Mouse (Mus musculus) erythroid progenitor cell, adult 5-6 weeks (primary cell): Measurements from ENCODE around the gene Txnrd1. TPM values are rescaled to one million over a fixed set of nuclear protein-coding genes. Genes with fewer than 3 reads are reported as not detected.
A peak's percentile ranks its signal among the peaks of the same experiment; 100 is the strongest.

Experiments
- ATAC-seq: replicated peaks from 2 replicates; pipeline ENCODE4 v1.8.0; 2016; ENCODE audit warnings: moderate number of reproducible peaks, mild to moderate bottlenecking, moderate TSS enrichment, inconsistent platforms; ENCODE audit not compliant: poor library complexity, low FRiP score, severe bottlenecking
- total RNA-seq, 2 experiments: library from RNA; stranded (forward) in 1 of 2; stranded (reverse) in 1 of 2; fragments of 150-400 nt in 1 of 2; fragments of 186-747, 209-891 nt in 1 of 2; gene quantifications; 2 replicates each; pipeline versions ENCODE4 v1.2.3 to v1.2.4; 2015 to 2017; ENCODE audit warnings: low replicate concordance in 2 of 2

Txnrd1 gene
- total RNA-seq, 2 experiments from 2014 or later: 38.1 to 56.8 TPM

- ATAC-seq: no peak
Observed at GRCm38 (mm10) chr10:82900546-82900945, 66.8 kb downstream of the Txnrd1 start.

- peak; percentile 76 for ATAC-seq
Observed at GRCm38 (mm10) chr10:82901436-82901835, 67.7 kb downstream of the Txnrd1 start.

DNA sequence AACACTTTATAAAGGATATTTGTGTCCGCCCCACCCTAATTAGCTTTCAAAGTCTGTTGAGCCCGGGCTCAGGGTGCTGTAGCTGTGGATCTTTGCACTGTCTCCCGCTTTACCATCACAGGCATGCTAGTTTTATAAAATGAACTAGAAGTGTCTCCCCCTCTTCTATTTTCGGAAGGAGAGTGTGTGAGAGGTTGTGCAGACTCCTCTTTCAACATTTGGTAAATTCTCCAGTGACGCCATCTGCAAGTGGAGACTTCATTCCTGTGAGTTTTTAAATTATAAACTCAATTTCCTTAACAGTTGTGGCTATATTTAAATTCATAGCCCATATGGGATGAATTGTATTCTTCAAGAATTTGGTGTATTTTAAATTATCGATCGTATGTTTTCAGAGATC is 74.8 kb downstream of the Txnrd1 start:
- ATAC-seq: no peak

DNA sequence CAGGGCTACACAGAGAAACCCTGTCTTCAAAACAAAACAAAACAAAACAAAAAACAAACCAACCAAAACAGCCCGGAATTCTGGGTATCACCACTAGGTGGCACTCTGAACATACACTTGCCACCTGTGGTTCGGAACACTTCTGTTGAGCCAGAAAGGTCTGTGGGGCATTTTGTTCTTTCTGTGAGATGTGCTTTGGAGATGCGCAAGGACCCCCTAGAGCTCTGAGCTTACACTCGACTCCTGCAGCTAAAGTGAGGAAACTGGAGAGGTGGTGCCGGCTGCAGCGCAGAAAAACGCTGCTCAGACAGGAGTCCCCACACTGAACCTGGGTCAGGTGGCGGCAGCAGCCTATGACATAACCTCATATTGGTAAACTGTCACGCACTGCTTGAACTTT is 75.6 kb downstream of the Txnrd1 start:
- 0 out of 2 replicates have a peak, but pooled peaks have one; percentile 39 for ATAC-seq

DNA sequence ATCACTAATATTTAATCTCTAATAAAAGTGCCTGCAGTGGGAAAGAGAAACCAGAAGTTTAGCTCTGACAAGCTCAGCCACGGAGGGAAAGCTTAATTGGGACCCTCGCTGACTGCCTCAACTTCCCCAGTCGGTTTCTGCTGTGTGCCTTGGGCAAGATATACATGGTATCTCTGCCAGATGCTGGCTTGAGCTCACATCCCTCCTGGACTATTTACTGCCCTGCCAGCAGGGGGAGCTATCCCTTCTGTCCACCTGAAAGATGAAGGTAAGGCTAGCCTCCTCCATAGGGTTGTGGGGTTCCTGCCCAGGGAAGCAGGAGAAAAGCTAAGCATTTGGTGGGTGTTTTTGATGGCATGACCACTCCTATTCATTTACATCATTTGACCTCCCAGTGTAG is 76.4 kb downstream of the Txnrd1 start:
- ATAC-seq: no peak

GRCm38 (mm10) chr10:82913238-82913637 is 79.5 kb downstream of the Txnrd1 start:
- no peak for ATAC-seq

DNA sequence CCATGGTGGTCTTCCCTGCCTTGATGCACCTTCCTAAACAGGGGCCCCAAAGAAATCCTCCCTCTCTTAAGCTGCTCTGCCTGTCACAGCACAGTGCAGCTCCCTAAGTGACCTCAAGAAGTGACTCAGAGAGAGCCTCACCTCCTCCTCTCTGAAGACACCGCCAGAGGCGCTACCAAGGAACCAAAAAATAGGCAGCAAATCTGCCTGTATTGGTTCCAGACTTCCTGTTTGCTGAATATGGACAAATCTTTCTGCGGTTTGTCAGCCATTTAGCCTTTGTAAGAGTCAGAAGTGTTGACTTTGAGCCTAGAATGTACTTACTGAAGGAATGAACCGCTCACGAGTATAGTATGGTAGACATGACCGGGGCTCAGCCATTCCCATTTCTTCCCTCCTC is 80.0 kb downstream of the Txnrd1 start:
- no peak for ATAC-seq

DNA sequence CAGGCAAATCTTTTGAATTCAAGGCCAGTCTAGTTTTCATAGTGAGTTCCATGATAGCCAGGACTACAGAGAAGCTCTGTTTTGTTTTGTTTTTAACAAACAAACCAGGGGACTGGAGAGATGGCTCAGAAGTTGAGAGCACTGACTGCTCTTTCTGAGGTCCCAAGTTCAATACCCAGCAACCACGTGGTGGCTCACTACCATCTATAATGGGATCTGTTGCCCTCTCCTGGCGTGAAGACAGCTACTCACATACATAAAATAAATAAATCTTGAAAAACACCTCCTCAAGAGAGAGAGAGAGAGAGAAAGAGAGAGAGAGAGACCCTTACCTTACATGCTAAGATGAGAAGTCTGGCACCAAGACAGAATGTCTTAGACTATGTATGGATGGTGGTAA is 84.9 kb downstream of the Txnrd1 start:
- ATAC-seq: no peak

GRCm38 (mm10) chr10:82919404-82919980 is 85.7 kb downstream of the Txnrd1 start:
- no peak for ATAC-seq

DNA sequence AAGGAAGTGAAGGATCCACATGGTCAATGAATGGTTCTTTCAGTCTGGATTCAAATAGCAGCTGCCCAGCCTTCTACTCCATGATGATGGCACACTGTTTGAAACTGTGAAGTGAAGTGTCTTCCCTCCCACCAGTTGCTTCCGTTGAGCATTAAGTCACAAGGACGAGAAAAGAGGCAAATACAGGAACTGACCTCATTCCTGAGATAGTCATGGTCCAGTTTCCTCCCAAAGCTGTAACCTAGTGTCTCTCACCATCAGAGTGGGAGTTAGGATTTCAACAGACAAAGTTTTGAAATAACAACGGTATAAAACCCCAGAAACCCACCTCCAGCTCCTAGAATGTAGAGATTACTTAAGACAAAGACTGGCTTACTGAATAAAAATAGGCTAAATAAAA is 89.8 kb downstream of the Txnrd1 start:
- no peak for ATAC-seq

GRCm38 (mm10) chr10:82924750-82925149 is 91.0 kb downstream of the Txnrd1 start:
- ATAC-seq: no peak

DNA sequence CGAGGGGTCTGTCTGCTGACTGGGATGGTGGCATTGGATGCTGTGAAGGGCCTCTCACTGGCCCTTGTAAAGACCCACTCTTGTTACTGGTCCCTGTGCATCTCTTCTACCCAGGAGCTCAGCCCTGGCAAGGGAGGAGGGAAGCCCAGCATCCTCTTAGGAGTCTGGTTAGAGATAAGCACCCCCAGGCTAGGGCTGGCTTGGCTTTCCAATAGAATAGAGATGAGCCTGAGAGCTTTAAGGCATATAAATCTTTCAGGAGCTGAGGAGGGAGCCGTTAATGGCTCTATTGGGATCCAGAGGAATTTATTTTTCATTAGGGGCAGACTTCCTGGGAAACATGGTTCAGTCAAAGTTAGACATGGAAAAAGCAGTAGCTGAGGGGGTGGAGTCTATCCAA is 91.9 kb downstream of the Txnrd1 start:
- no peak for ATAC-seq

DNA sequence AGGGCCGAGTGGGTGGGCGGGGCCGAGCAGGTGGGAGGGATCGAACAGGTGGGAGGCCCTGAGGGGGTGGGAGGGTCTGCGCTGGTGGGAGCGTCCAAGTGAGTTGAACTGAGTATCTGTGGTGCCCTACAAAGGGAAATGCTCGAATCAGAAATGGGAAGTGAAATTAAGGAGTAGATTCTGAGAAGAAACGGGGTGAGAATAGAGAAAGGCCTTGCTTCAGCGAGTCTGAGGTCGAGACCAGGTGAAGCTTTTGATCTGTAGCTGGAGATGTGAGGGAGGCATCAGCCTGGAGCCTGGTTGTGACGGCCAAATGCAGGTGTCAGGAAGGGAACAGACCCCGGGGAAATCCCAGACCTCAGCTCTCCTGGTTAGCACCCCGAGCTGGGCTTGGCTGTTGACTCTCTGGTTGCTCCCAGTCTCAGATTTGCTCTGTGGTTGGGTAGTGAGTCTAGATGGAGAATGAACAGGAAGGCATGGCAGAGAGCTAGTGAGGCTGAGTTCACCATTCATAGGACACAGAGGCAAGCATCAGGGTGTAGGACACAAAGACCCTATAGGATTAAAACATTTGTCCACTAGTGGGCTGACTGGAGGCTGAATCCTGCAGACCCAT is 101.4 kb downstream of the Txnrd1 start:
- ATAC-seq: no peak

DNA sequence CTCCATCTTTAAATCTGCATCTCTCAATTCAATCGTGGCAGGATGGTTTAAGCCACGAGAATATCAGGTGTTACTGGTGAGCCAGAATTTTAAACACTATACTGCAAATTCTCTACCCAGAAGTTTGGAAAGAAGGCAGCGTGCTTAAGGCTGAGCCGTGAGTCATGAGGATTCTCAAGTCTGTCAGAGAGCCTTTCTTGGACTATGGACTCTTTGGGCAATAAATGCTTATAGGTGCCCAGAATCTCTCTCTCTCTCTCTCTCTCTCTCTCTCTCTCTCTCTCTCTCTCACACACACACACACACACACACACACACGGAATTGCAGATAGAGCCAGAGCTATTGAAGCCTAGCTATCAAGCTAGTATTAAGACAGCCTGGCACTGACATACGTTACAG is 102.0 kb downstream of the Txnrd1 start:
- no peak for ATAC-seq

Other genes starting within 250 kb of the Txnrd1 start
- not detected in 2 replicates for gene 1190007I07Rik, start 210.7 kb upstream of the Txnrd1 start, total RNA-seq (2015; ENCODE audit: low replicate concordance)
- 11.3 TPM in 1 of 2 replicates, not detected in the other for gene 1190007I07Rik, start 210.7 kb upstream of the Txnrd1 start, total RNA-seq (2017; ENCODE audit: low replicate concordance)
- gene Tdg, start 204.1 kb upstream of the Txnrd1 start, total RNA-seq (2015; ENCODE audit: low replicate concordance): 12.6 and 25.2 TPM in 2 replicates
- gene Tdg, start 204.1 kb upstream of the Txnrd1 start, total RNA-seq (2017; ENCODE audit: low replicate concordance): 27.1 and 27.9 TPM in 2 replicates
- gene Glt8d2, start 143.3 kb upstream of the Txnrd1 start, total RNA-seq (2015; ENCODE audit: low replicate concordance): not detected in 2 replicates
- gene Glt8d2, start 143.3 kb upstream of the Txnrd1 start, total RNA-seq (2017; ENCODE audit: low replicate concordance): not detected in 2 replicates
- 10.1 and 24.7 TPM in 2 replicates for gene Hcfc2, start 137.8 kb upstream of the Txnrd1 start, total RNA-seq (2015; ENCODE audit: low replicate concordance)
- gene Hcfc2, start 137.8 kb upstream of the Txnrd1 start, total RNA-seq (2017; ENCODE audit: low replicate concordance): 2.5 and 10.1 TPM in 2 replicates
- 36.0 and 65.0 TPM in 2 replicates for gene Nfyb, start 69.8 kb upstream of the Txnrd1 start, total RNA-seq (2015; ENCODE audit: low replicate concordance)
- gene Nfyb, start 69.8 kb upstream of the Txnrd1 start, total RNA-seq (2017; ENCODE audit: low replicate concordance): 81.4 and 122 TPM in 2 replicates
- 4.2 TPM in 1 of 2 replicates, not detected in the other for gene Eid3, start 32.7 kb downstream of the Txnrd1 start, total RNA-seq (2015; ENCODE audit: low replicate concordance)
- gene Eid3, start 32.7 kb downstream of the Txnrd1 start, total RNA-seq (2017; ENCODE audit: low replicate concordance): 6.6 and 9.4 TPM in 2 replicates
- 14.1 and 15.9 TPM in 2 replicates for gene Chst11, start 151.5 kb downstream of the Txnrd1 start, total RNA-seq (2015; ENCODE audit: low replicate concordance)
- gene Chst11, start 151.5 kb downstream of the Txnrd1 start, total RNA-seq (2017; ENCODE audit: low replicate concordance): 13.6 and 17.2 TPM in 2 replicates